Mouse (Mus musculus) midbrain, embryonic 12.5 days (tissue): ENCODE measurements around the gene Htr3a. TPM values are rescaled to one million over a fixed set of nuclear protein-coding genes. Genes with fewer than 3 reads are reported as not detected.

Source experiments
- polyA plus RNA-seq: library from polyadenylated mRNA; unstranded; fragments of >200 nt; fragmentation: Nextera tagmentation; extraction: Ambion mirVana; gene quantifications from 2 replicates; pipeline ENCODE4 v1.2.1, GENCODE M21; 2016

Gene Htr3a
- polyA plus RNA-seq, 1 experiment from 2014 or later: 0.48 TPM

Other genes with a start within 250 kb of the Htr3a start
- gene Zbtb16, start 74.9 kb downstream of the Htr3a start, polyA plus RNA-seq: 11.3 and 12.2 TPM in 2 replicates
- not detected in 2 replicates for gene Htr3b, start 53.9 kb upstream of the Htr3a start, polyA plus RNA-seq
- 46.3 and 53.9 TPM in 2 replicates for gene Usp28, start 74.3 kb upstream of the Htr3a start, polyA plus RNA-seq
- 51.9 and 52.3 TPM in 2 replicates for gene Zw10, start 144.5 kb upstream of the Htr3a start, polyA plus RNA-seq
- gene Tmprss5, start 170.2 kb upstream of the Htr3a start, polyA plus RNA-seq: 1.7 and 1.9 TPM in 2 replicates